Mouse (Mus musculus) ES-Bruce4 (cell line): ENCODE data around the gene 1700069L16Rik. TPM values are rescaled to one million over a fixed set of nuclear protein-coding genes. Genes with fewer than 3 reads are reported as not detected.

Experiments used
- H3K27ac ChIP-seq: 2 replicates; pipeline ENCODE4 v1.5.1; 2012; ENCODE audit warnings: low read length, inconsistent platforms; ENCODE audit not compliant: insufficient read depth
- H3K27me3 ChIP-seq: 2 replicates; pipeline ENCODE4 v1.6.1; 2012; ENCODE audit warnings: mild to moderate bottlenecking, low read length, inconsistent platforms; ENCODE audit not compliant: control insufficient read depth, poor library complexity, insufficient read depth, severe bottlenecking
- H3K36me3 ChIP-seq: 2 replicates; pipeline ENCODE4 v1.6.1; 2012; ENCODE audit warnings: inconsistent platforms, mild to moderate bottlenecking, low read length, moderate library complexity; ENCODE audit not compliant: control insufficient read depth, poor library complexity, insufficient read depth, severe bottlenecking
- H3K4me1 ChIP-seq: one replicate; pipeline ENCODE4 v1.8.1; 2011; ENCODE audit warnings: low read length; ENCODE audit not compliant: control insufficient read depth, insufficient read depth
- H3K4me3 ChIP-seq: 2 replicates; pipeline ENCODE4 v1.5.1; 2011; ENCODE audit warnings: low read depth, mild to moderate bottlenecking, low read length
- H3K9ac ChIP-seq: 2 replicates; pipeline ENCODE4 v1.6.1; 2012; ENCODE audit warnings: low read depth, mild to moderate bottlenecking, inconsistent platforms; ENCODE audit not compliant: poor library complexity, severe bottlenecking
- H3K9me3 ChIP-seq: replicated peaks from 2 replicates; pipeline ENCODE4 v1.6.1; 2012; ENCODE audit warnings: mild to moderate bottlenecking, low read length, inconsistent platforms; ENCODE audit not compliant: control insufficient read depth, poor library complexity, insufficient read depth, severe bottlenecking
- CTCF ChIP-seq: IDR thresholded peaks from one replicate; pipeline ENCODE4 v1.8.1; 2011; ENCODE audit warnings: low read depth, low read length
- EP300 ChIP-seq: IDR thresholded peaks from 2 replicates; pipeline ENCODE4 v1.6.1; 2011; ENCODE audit warnings: low read depth, low read length; ENCODE audit not compliant: insufficient read depth
- POLR2A ChIP-seq: IDR thresholded peaks from one replicate; pipeline ENCODE4 v1.8.1; 2011; ENCODE audit warnings: low read length; ENCODE audit not compliant: insufficient read depth
- polyA plus RNA-seq: library from polyadenylated mRNA; stranded (reverse); fragments of >200 nt; gene quantifications from 2 replicates; pipeline ENCODE4 v1.2.4, GENCODE M21; 2011; ENCODE audit warnings: low read depth; ENCODE audit not compliant: missing spikeins, insufficient read depth, insufficient read length

The 1700069L16Rik gene
- polyA plus RNA-seq, 1 experiment = not detected

DNA sequence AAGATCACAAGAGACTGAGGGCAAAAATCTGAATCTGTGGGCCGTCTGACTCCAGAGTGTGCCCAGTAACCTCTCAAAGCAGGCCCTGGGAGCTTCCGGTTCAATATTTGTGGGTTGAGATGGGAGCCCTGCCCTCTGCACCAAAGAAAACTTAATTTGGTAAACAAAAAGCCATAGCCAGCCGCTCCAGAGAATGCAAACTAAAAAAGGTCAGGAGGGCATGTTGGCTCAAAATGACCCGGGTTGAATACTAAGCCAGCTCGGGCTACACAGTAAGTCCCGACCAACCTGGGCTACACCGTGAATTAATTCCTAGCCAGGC is 10.4 kb upstream of the 1700069L16Rik start:
- H3K9ac ChIP-seq = peak overlapping the region; percentile 70
- peak overlapping the region; percentile 52 for H3K4me3 ChIP-seq
- TF ChIP-seq POLR2A = no peak
- no peak for TF ChIP-seq EP300
- no peak for TF ChIP-seq CTCF
- no peaks in the 10 kb centered on the region for H3K27me3 ChIP-seq
- H3K4me1 ChIP-seq = no peaks in the 10 kb centered on the region
- H3K27ac ChIP-seq = peak overlapping the region; percentile 90
- no peaks in the 10 kb centered on the region for H3K36me3 ChIP-seq
- H3K9me3 ChIP-seq = no peaks in the 10 kb centered on the region

DNA sequence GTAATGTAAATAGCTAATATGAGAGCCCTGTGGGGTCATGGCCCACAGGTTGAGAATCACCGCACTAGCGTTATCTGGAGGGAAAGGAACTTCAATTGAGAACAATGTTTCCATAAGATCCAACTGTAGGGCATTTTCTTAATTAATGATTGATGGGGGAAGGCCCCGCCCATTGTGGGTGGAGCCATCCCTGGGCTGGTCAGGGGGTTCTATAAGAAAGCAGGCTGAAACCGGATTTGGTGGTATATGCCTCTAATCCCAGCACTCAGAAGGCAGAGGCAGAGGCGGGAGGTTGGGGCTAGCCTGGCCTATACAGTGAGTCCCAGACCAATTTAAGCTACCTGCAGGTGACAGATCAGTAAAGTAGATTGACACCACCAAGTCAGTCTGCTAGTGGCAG is 9.8 kb upstream of the 1700069L16Rik start:
- H3K4me1 ChIP-seq = no peaks in the 10 kb centered on the region
- TF ChIP-seq POLR2A (peak; percentile 83), CTCF (no peak), EP300 (no peak)
- no peaks in the 10 kb centered on the region for H3K9me3 ChIP-seq
- H3K9ac ChIP-seq = peak overlapping the region; percentile 70
- H3K27me3 ChIP-seq = no peaks in the 10 kb centered on the region
- peak overlapping the region; percentile 90 for H3K27ac ChIP-seq
- no peaks in the 10 kb centered on the region for H3K36me3 ChIP-seq
- peak overlapping the region; percentile 4; the same call in 1 of the 2 replicates for H3K4me3 ChIP-seq

DNA sequence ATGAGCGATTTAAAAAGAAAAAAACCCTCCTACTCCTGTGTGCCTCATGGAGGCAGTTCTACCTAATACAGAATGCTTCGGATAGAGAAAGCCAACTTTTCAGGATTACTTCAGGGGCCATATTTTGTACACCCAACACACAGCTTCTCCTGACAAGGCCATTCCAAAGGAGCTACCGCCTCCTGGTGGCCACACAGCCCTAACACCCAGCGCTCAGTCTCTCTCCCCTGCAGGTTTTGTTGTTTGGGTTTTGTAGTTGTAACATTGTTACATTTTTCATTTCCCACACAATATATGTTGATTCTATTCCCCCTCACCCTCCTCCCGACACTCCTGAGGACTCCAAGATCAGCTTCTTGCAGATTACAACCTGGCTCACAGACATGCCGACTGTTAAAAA is 7.6 kb upstream of the 1700069L16Rik start:
- peak; percentile 91 for TF ChIP-seq CTCF
- TF ChIP-seq EP300 = no peak
- no peak for TF ChIP-seq POLR2A
- Histone ChIP-seq H3K9ac (no peak overlapping the region), H3K36me3 (no peaks in the 10 kb centered on the region)

DNA sequence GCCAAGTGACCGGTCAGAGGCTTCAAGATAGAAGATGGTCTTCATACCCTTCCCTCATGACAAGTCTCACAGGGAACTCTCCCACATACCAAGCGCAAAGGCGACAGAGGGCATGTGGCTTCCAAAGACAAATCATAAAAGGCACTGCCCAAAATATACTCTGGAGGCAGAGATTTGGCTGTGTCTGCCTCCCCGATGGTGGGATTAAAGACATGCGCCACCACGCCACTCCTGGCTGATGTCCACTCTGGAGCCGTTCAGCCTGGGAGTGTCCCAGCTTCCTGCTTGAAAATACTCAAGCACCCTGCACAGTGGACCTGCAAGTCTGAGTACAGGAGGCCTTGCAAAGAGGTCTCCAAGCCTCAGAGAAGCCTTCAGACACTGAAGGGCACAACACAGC is 6.6 kb upstream of the 1700069L16Rik start:
- Histone ChIP-seq H3K4me1 (no peaks in the 10 kb centered on the region), H3K9ac (no peak overlapping the region)

More for the DNA sequence above, 7.6 kb upstream of the 1700069L16Rik start:
- no peaks in the 10 kb centered on the region for H3K9me3 ChIP-seq
- no peak overlapping the region for H3K4me3 ChIP-seq
- no peak overlapping the region for H3K27ac ChIP-seq
- H3K4me1 ChIP-seq = no peaks in the 10 kb centered on the region
- no peaks in the 10 kb centered on the region for H3K27me3 ChIP-seq

DNA sequence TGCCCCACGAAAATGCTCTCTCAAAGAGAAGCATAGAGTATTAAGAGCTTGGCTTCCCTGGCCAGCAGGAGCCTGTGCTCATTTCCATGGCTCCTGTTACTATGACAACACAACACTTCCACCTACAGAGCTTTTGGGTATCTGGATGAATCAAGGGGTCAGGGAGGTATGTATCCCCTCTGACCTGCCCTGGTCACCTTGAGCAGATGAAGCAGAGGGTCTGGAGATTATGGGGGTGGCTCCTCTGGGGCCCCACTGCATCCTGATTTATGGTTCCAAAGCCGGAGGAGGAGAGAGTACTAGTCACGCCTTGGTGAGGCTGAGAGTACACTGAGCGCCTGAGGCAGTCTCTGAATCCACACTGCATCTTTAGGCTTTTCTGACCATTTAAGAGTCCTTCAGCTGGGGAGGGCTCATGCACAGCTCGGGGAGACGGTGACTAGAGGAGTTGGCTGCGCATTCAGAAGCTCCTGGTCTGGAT is 6.1 kb upstream of the 1700069L16Rik start:
- no peak overlapping the region for H3K9ac ChIP-seq
- no peak overlapping the region for H3K4me3 ChIP-seq
- no peak overlapping the region for H3K27ac ChIP-seq
- no peaks in the 10 kb centered on the region for H3K27me3 ChIP-seq
- H3K9me3 ChIP-seq = no peaks in the 10 kb centered on the region
- no peak for TF ChIP-seq CTCF
- TF ChIP-seq POLR2A = no peak
- TF ChIP-seq EP300 = no peak
- no peaks in the 10 kb centered on the region for H3K4me1 ChIP-seq
- H3K36me3 ChIP-seq = no peaks in the 10 kb centered on the region

More for the DNA sequence above, 6.6 kb upstream of the 1700069L16Rik start:
- no peak for TF ChIP-seq CTCF
- no peak for TF ChIP-seq EP300
- TF ChIP-seq POLR2A = no peak
- Histone ChIP-seq H3K36me3 (no peaks in the 10 kb centered on the region), H3K27me3 (no peaks in the 10 kb centered on the region), H3K4me3 (no peak overlapping the region), H3K27ac (no peak overlapping the region), H3K9me3 (no peaks in the 10 kb centered on the region)

DNA sequence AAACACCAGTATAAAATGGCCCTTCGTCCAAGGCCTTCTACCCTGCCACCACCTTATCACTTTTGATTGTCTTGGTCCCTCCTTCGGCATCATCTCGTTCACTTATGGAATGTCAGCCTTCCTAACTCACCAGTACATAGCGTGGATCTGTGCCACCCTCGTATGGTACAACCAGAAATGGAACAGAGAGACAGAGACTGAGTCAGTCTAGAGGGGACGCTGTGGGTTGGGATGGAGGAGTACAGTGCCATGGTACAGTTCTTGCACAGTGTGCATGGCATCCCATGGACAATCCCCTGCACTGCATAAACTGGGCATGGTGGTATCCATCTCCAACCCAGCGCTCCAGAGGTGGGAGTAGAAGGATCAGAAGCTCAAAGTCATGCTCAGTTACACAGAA is 4.1 kb upstream of the 1700069L16Rik start:
- Histone ChIP-seq H3K27ac (no peak overlapping the region), H3K9me3 (no peaks in the 10 kb centered on the region), H3K27me3 (no peaks in the 10 kb centered on the region), H3K4me1 (peaks cover 3% of the 10 kb centered on the region), H3K4me3 (no peak overlapping the region), H3K36me3 (no peaks in the 10 kb centered on the region), H3K9ac (no peak overlapping the region)
- TF ChIP-seq CTCF = no peak
